Mouse (Mus musculus) stomach, embryonic 14.5 days (tissue): ENCODE data around the gene Gm21541. TPM values are rescaled to one million over a fixed set of nuclear protein-coding genes. Genes with fewer than 3 reads are reported as not detected.
"Not testable (repeated sequence)": the region's sequence is repeated elsewhere in the genome, so short reads cannot be mapped to it uniquely, and the experiment has no call there.

Experiments
- ATAC-seq: fragments of 200-750 bp; cut with Nextera tagmentation; 2 replicates; pipeline ENCODE4 v1.8.0; 2017; ENCODE audit warnings: low read depth, moderate TSS enrichment; ENCODE audit not compliant: insufficient number of reproducible peaks, insufficient read depth, low FRiP score
- H3K27ac ChIP-seq: fragments of 300-500 bp; sonication (generic); 2 replicates; pipeline ENCODE4 v1.5.1; 2014; ENCODE audit warnings: mild to moderate bottlenecking, low read length, moderate library complexity, mixed read lengths
- H3K27me3 ChIP-seq: fragments of 300-500 bp; sonication (generic); 2 replicates; pipeline ENCODE4 v1.6.1; 2014; ENCODE audit warnings: low read length, control low read depth, mixed read lengths; ENCODE audit not compliant: control insufficient read depth, insufficient read depth
- H3K36me3 ChIP-seq: fragments of 300-500 bp; sonication (generic); 2 replicates; pipeline ENCODE4 v1.6.1; 2014; ENCODE audit warnings: mild to moderate bottlenecking, control low read depth, low read length, moderate library complexity, mixed read lengths; ENCODE audit not compliant: control insufficient read depth, insufficient read depth
- H3K4me1 ChIP-seq: fragments of 300-500 bp; sonication (generic); 2 replicates; pipeline ENCODE4 v1.6.1; 2014; ENCODE audit warnings: low read length, control low read depth, mixed read lengths; ENCODE audit not compliant: control insufficient read depth, insufficient read depth
- H3K4me2 ChIP-seq: fragments of 300-500 bp; sonication (generic); replicated peaks from 2 replicates; pipeline ENCODE4 v1.6.1; 2014; ENCODE audit warnings: low read depth, low read length, control low read depth
- H3K4me3 ChIP-seq: fragments of 300-500 bp; sonication (generic); 2 replicates; pipeline ENCODE4 v1.5.1; 2014; ENCODE audit warnings: low read depth, low read length, control low read depth
- H3K9ac ChIP-seq: fragments of 300-500 bp; sonication (generic); replicated peaks from 2 replicates; pipeline ENCODE4 v1.6.1; 2014; ENCODE audit warnings: low read depth, mild to moderate bottlenecking, control low read depth, low read length, moderate library complexity, mixed read lengths
- H3K9me3 ChIP-seq: fragments of 300-500 bp; sonication (generic); 2 replicates; pipeline ENCODE4 v1.6.1; 2016; ENCODE audit warnings: low read depth, low read length, control low read depth; ENCODE audit not compliant: control insufficient read depth
- WGBS: fragments of 180-500 bp; shearing (Covaris S2); extraction: QIAGEN DNeasy Blood & Tissue Kit; methylation state at CpG from one replicate; pipeline ENCODE4 v1.1.7; 2014; 5-methylcytosine and 5-hydroxymethylcytosine counted together
- polyA plus RNA-seq: library from polyadenylated mRNA; unstranded; fragments of >200 nt; fragmentation: Nextera tagmentation; extraction: Ambion mirVana; gene quantifications from 2 replicates; pipeline ENCODE4 v1.2.1, GENCODE M21; 2014

Gene Gm21541
- 29.6 and 32.8 TPM in 2 replicates for polyA plus RNA-seq

DNA sequence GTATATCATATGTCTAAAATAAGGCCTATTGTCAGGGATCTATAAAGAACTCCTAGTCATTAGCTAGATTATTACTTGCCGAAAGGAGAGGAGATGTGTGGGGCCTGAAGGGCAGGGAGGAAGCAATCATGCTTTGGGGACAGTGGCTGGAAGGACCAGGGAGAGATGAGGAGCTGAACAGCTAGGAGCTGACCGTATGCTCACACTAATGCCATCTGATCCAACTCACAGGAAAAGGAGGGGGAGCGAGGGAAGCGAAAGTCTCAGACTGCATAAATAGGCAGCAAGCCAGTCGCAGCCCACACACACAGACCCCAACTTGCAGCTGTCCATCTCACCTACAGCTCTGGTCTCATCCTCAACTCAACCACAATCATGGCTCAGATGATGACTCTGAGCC, at the start of gene Gm21541:
Gm21541 (plus strand) TSS at position 301 of the 400 bp plus-strand sequence.
- not testable (repeated sequence) for H3K9ac ChIP-seq, H3K9me3 ChIP-seq, H3K27me3 ChIP-seq, H3K4me3 ChIP-seq, H3K27ac ChIP-seq, ATAC-seq, H3K4me2 ChIP-seq, H3K4me1 ChIP-seq, H3K36me3 ChIP-seq
- WGBS = no CpG with 5 or more reads among the region's 5 CpGs

DNA sequence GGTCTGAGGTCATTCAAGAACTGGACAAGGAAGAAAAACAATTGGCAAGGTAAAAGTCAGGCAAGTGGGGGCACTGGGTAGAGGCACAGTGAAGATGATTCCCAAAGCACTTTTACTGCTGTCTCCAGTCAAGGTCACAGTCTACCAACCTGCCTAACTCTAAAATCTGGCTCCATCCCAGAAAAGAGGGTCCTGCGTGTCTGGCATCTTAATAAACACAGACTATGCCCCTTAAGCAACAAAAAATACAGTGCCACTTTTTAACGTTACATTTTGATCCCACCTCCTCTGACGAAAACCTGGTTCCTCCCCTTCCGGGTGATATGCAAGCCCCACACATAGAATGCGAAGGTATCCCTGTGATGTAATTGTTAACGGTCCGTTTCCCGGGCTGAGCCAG, 37.9 kb downstream of the Gm21541 start, which contains the start of gene Gm20878:
Gm20878 (plus strand) TSS at position 301 of the 400 bp plus-strand sequence.
- H3K27ac ChIP-seq, H3K4me1 ChIP-seq, H3K36me3 ChIP-seq, H3K27me3 ChIP-seq, H3K4me3 ChIP-seq, H3K4me2 ChIP-seq, ATAC-seq, H3K9me3 ChIP-seq, H3K9ac ChIP-seq: not testable (repeated sequence)
- WGBS = no CpG with 5 or more reads among the region's 8 CpGs

Other genes with a start within 250 kb of the Gm21541 start
- 9.3 and 11.3 TPM in 2 replicates for gene Cntfr, start 206.5 kb upstream of the Gm21541 start, polyA plus RNA-seq
- 162 TPM in 2 replicates for gene Il11ra1, start 203.6 kb upstream of the Gm21541 start, polyA plus RNA-seq
- gene Rpp25l, start 190.1 kb upstream of the Gm21541 start, polyA plus RNA-seq = 65.3 and 71.5 TPM in 2 replicates
- 121 and 126 TPM in 2 replicates for gene Dctn3, start 180.4 kb upstream of the Gm21541 start, polyA plus RNA-seq
- gene Arid3c, start 172.5 kb upstream of the Gm21541 start, polyA plus RNA-seq = not detected in 2 replicates
- 35.4 and 40.0 TPM in 2 replicates for gene Galt, start 148.4 kb upstream of the Gm21541 start, polyA plus RNA-seq
- gene Sigmar1, start 147.5 kb upstream of the Gm21541 start, polyA plus RNA-seq = 81.2 and 90.6 TPM in 2 replicates
- 44.0 and 49.7 TPM in 2 replicates for gene Ccl27a, start 129.4 kb upstream of the Gm21541 start, polyA plus RNA-seq
- 0.78 and 2.2 TPM in 2 replicates for gene Gm20878, start 38.0 kb downstream of the Gm21541 start, polyA plus RNA-seq
- gene Fam205a4, start 62.4 kb downstream of the Gm21541 start, polyA plus RNA-seq = 0.49 TPM in 1 of 2 replicates, not detected in the other
- 0.29 TPM in 1 of 2 replicates, not detected in the other for gene Gm21093, start 131.1 kb downstream of the Gm21541 start, polyA plus RNA-seq
- gene Gm3893, start 187.6 kb downstream of the Gm21541 start, polyA plus RNA-seq = not detected in 2 replicates
- not detected in 2 replicates for gene Gm13304, start 211.2 kb downstream of the Gm21541 start, polyA plus RNA-seq
- gene Gm13306, start 249.8 kb downstream of the Gm21541 start, polyA plus RNA-seq = not detected in 2 replicates